Mouse (Mus musculus): ENCODE results near the gene Dolpp1. TPM values are rescaled to one million over a fixed set of nuclear protein-coding genes. Genes with fewer than 3 reads are reported as not detected.

Gene Dolpp1
- polyA plus RNA-seq, 1 experiment, result 2.2 TPM

- Histone ChIP-seq H3K4me1 (ENCODE audit: control insufficient read depth) (peaks cover 25% of the 10 kb centered on the region), H3K4me3 (replicated peaks) (no peak overlapping the region), H3K27me3 (ENCODE audit: control insufficient read depth) (no peaks in the 10 kb centered on the region), H3K9me3 (ENCODE audit: control insufficient read depth, low read length) (no peaks in the 10 kb centered on the region), H3K36me3 (ENCODE audit: control insufficient read depth) (peaks cover 90% of the 10 kb centered on the region)
- no peak for TF ChIP-seq GATA1 (IDR thresholded peaks at IDR 0.05; ENCODE audit: low read length)
- no peak for TF ChIP-seq TAL1 (IDR thresholded peaks at IDR 0.05; ENCODE audit: low read length)
These were observed 20.5 kb upstream of the Dolpp1 start for GRCm38 (mm10) chr2:30371544-30371943.

DNA sequence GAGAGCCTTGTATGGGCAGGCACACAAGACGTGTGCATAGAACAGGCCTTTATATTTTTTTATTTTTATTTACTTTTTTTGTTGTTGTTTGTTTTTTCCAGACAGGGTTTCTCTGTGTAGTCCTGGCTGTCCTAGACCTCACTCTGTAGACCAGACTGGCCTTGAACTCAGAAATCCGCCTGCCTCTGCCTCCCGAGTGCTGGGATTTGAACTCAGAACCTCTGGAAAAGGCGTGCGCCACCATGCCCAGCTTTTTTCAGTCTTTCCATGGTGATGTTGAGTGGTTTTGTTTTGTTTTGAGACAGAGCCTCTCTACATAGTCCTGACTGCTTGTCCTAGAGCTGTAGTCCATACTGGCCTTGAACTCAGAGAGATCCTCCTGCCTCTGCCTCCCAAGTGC lies 19.3 kb upstream of the Dolpp1 start:
- no peaks in the 10 kb centered on the region for H3K9me3 ChIP-seq (ENCODE audit: control insufficient read depth, low read length)
- H3K4me3 ChIP-seq (replicated peaks), result no peak overlapping the region
- TF ChIP-seq GATA1 (IDR thresholded peaks at IDR 0.05; ENCODE audit: low read length) (no peak), TAL1 (IDR thresholded peaks at IDR 0.05; ENCODE audit: low read length) (no peak)
- H3K36me3 ChIP-seq (ENCODE audit: control insufficient read depth), result peaks cover 91% of the 10 kb centered on the region
- H3K27me3 ChIP-seq (ENCODE audit: control insufficient read depth), result no peaks in the 10 kb centered on the region
- peaks cover 29% of the 10 kb centered on the region for H3K4me1 ChIP-seq (ENCODE audit: control insufficient read depth)

GRCm38 (mm10) chr2:30375893-30376292 lies 16.2 kb upstream of the Dolpp1 start:
- Histone ChIP-seq H3K4me1 (ENCODE audit: control insufficient read depth) (peaks cover 48% of the 10 kb centered on the region), H3K4me3 (replicated peaks) (no peak overlapping the region), H3K27me3 (ENCODE audit: control insufficient read depth) (no peaks in the 10 kb centered on the region), H3K36me3 (ENCODE audit: control insufficient read depth) (peaks cover 87% of the 10 kb centered on the region), H3K9me3 (ENCODE audit: control insufficient read depth, low read length) (no peaks in the 10 kb centered on the region)
- no peak for TF ChIP-seq GATA1 (IDR thresholded peaks at IDR 0.05; ENCODE audit: low read length)
- no peak for TF ChIP-seq TAL1 (IDR thresholded peaks at IDR 0.05; ENCODE audit: low read length)

DNA sequence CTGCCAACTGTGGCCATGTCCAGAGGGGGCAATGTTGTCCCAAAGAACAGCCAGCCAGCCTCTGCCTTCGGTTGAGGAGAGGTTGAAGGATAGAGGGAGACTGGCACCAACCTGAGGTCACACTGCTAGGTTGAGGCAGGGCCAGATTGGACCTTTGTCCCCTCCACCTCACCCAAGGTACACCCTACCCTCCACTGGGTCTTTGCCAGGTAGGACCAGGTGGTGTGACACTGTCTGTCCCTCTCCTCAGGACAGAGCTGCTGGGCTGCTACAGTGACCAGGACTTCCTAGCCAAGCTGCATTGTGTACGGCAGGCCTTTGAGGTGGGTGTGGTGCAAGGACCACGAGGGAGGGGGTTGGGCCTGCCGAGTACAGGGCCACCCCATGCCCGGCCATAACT lies 14.3 kb upstream of the Dolpp1 start:
- TF ChIP-seq GATA1 (IDR thresholded peaks at IDR 0.05; ENCODE audit: low read length), result no peak
- no peak for TF ChIP-seq TAL1 (IDR thresholded peaks at IDR 0.05; ENCODE audit: low read length)
- no peak overlapping the region for H3K4me3 ChIP-seq (replicated peaks)
- peaks cover 91% of the 10 kb centered on the region for H3K36me3 ChIP-seq (ENCODE audit: control insufficient read depth)

DNA sequence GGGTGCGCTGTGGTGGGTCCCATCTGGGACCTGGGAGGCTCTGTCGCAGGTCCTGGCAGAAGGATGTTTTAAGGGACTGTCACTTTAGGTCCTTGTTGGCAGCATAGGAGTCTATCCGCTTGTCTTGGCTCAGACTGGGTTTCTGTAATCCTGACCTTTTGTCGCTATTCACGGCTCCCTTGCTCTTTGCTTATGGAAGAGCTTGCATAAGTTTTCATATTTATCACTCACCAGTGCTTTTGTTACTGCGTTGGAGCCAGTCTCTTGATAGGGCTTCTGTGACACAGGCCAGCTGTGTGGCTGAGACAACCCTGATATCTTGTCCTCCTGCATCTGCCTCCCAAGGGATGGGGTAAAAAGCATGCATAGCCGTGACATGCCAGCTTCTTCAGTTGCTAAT lies 12.7 kb upstream of the Dolpp1 start:
- no peak for TF ChIP-seq TAL1 (IDR thresholded peaks at IDR 0.05; ENCODE audit: low read length)
- no peak for TF ChIP-seq GATA1 (IDR thresholded peaks at IDR 0.05; ENCODE audit: low read length)
- Histone ChIP-seq H3K36me3 (ENCODE audit: control insufficient read depth) (peaks cover 93% of the 10 kb centered on the region), H3K4me3 (replicated peaks) (no peak overlapping the region), H3K9me3 (ENCODE audit: control insufficient read depth, low read length) (no peaks in the 10 kb centered on the region), H3K27me3 (ENCODE audit: control insufficient read depth) (no peaks in the 10 kb centered on the region), H3K4me1 (ENCODE audit: control insufficient read depth) (peaks cover 73% of the 10 kb centered on the region)

More for the DNA sequence above, 14.3 kb upstream of the Dolpp1 start:
- Histone ChIP-seq H3K4me1 (ENCODE audit: control insufficient read depth) (peaks cover 58% of the 10 kb centered on the region), H3K27me3 (ENCODE audit: control insufficient read depth) (no peaks in the 10 kb centered on the region), H3K9me3 (ENCODE audit: control insufficient read depth, low read length) (no peaks in the 10 kb centered on the region)

DNA sequence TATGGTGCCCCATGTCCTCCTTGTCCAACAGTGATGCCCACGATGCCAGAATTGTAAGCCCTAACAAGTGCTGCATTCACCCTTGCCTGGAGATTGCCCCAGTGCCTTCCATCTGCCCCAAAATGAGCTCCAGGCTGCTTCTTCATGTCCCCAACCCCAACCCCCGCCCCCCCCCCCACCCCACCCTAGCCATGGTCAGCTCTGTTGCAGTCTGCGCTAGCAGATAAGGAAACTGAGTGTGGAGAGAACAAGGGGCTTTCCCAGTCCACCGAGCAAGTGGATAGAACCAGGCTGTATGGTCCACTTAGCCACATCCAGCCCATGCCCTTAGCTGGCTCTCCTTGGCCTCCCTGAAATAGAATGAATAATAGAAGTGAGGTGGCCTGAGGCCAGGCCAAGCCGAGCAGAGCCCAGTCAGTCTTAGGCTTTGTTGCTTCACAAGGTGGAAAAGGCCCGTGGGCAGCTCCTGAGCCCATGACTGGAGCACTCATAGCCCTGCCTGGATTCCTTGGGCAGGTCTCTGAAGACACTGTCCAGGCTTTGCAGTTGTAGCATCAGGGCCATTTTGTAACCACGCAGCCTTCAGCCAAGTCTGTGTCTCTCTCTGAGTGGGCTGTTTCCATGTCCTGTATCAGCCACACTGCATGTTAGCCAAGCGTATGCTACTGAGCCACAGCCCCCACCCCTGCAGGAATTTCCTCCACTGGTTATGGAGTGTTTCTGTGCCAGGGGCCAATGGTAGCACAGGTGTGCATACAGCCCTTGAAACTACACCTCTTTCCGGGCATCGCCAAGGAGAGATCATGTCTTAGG lies 11.3 kb upstream of the Dolpp1 start:
- Histone ChIP-seq H3K9me3 (ENCODE audit: control insufficient read depth, low read length) (no peaks in the 10 kb centered on the region), H3K36me3 (ENCODE audit: control insufficient read depth) (peaks cover 96% of the 10 kb centered on the region), H3K4me3 (replicated peaks) (peak overlapping the region; percentile 18), H3K4me1 (ENCODE audit: control insufficient read depth) (peaks cover 80% of the 10 kb centered on the region), H3K27me3 (ENCODE audit: control insufficient read depth) (no peaks in the 10 kb centered on the region)
- TF ChIP-seq GATA1 (IDR thresholded peaks at IDR 0.05; ENCODE audit: low read length), result no peak
- no peak for TF ChIP-seq TAL1 (IDR thresholded peaks at IDR 0.05; ENCODE audit: low read length)

DNA sequence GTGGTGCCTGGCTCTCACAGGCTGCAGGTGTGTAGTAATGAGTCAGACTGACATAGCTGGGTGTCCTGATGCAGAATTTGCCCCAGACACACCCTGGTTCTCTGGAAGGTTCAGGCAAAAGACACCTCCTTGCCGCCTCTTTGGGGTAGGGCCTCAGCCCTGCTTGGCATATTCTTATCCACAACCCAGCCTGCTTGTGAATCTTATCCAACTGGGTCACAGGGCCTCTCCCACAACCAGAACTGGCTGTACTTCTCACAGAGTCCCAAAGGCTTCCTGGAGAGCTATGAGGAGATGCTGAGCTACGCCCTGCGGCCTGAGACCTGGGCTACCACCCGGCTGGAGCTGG lies 10.7 kb upstream of the Dolpp1 start:
- Histone ChIP-seq H3K36me3 (ENCODE audit: control insufficient read depth) (peaks cover 91% of the 10 kb centered on the region), H3K27me3 (ENCODE audit: control insufficient read depth) (no peaks in the 10 kb centered on the region), H3K4me3 (replicated peaks) (peak overlapping the region; percentile 34), H3K9me3 (ENCODE audit: control insufficient read depth, low read length) (no peaks in the 10 kb centered on the region), H3K4me1 (ENCODE audit: control insufficient read depth) (peaks cover 75% of the 10 kb centered on the region)
- no peak for TF ChIP-seq TAL1 (IDR thresholded peaks at IDR 0.05; ENCODE audit: low read length)
- TF ChIP-seq GATA1 (IDR thresholded peaks at IDR 0.05; ENCODE audit: low read length), result no peak

DNA sequence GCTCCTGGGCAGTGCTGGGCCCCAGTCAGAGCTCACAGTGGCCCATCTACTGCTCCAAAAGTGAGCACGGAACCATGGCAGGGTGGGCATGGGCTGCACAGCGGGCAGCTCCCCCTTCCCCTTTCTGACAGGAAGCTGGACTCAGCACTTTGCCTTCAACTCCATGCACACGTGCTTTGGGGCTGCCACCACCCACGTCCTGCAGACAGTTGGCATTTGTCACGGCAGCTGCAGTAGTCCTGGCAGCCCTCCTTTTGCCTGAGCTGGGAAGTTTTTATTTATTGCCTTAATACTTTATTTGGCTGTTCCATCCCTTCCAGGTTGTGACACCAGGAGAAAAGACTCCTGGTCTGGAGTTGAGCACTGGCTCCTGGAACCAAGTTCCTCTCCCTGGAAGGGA lies 7.2 kb upstream of the Dolpp1 start:
- H3K36me3 ChIP-seq (ENCODE audit: control insufficient read depth), result peaks cover 58% of the 10 kb centered on the region
- peaks cover 5% of the 10 kb centered on the region; the same call in 1 of the 2 replicates for H3K9me3 ChIP-seq (ENCODE audit: control insufficient read depth, low read length)
- TF ChIP-seq GATA1 (IDR thresholded peaks at IDR 0.05; ENCODE audit: low read length), result no peak
- TF ChIP-seq TAL1 (IDR thresholded peaks at IDR 0.05; ENCODE audit: low read length), result no peak
- H3K27me3 ChIP-seq (ENCODE audit: control insufficient read depth), result no peaks in the 10 kb centered on the region
- H3K4me1 ChIP-seq (ENCODE audit: control insufficient read depth), result peaks cover 54% of the 10 kb centered on the region
- H3K4me3 ChIP-seq (replicated peaks), result no peak overlapping the region

DNA sequence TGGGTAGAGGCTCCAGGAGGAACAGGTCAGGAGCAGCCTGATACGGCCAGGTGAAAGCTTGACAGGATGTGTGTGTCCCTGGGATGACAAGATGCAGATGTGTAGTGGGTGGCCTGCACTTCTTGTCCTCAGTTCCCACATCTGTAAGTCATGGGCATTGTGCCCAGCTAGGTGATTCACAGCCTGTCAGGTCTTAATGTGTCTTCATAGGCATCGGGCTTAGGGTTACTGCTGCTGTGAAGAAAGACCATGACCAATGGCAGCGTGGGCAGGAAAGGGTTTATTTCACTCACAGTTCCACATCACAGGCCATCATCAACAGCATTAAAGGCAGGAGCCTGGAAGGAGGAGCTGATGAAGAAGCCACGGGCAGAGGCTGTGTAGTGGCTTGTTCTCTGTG lies 6.5 kb upstream of the Dolpp1 start:
- TF ChIP-seq TAL1 (IDR thresholded peaks at IDR 0.05; ENCODE audit: low read length) (no peak), GATA1 (IDR thresholded peaks at IDR 0.05; ENCODE audit: low read length) (no peak)
- no peaks in the 10 kb centered on the region for H3K27me3 ChIP-seq (ENCODE audit: control insufficient read depth)
- H3K4me3 ChIP-seq (replicated peaks), result no peak overlapping the region
- peaks cover 5% of the 10 kb centered on the region; the same call in 1 of the 2 replicates for H3K9me3 ChIP-seq (ENCODE audit: control insufficient read depth, low read length)
- H3K4me1 ChIP-seq (ENCODE audit: control insufficient read depth), result peaks cover 47% of the 10 kb centered on the region
- H3K36me3 ChIP-seq (ENCODE audit: control insufficient read depth), result peaks cover 52% of the 10 kb centered on the region
